Mouse (Mus musculus): ENCODE measurements at regions not wholly inside any gene's neighbourhood (a gene's known extent, or its start where the extent isn't known, plus 50 kb on each side); places are given as distances from the start of the nearest gene placed in this dataset.

GRCm38 (mm10) chr8:12073311-12073999 is 205.2 kb upstream of the A230072I06Rik start:
- Histone ChIP-seq H3K27ac (ENCODE audit: insufficient read depth, low read depth, low read length) (no peak overlapping the region), H3K4me3 (ENCODE audit: insufficient read depth, low read depth, low read length) (no peak overlapping the region), H3K4me1 (ENCODE audit: control insufficient read depth, insufficient read depth, low read length) (peaks cover 12% of the 10 kb centered on the region)
- TF ChIP-seq CTCF (IDR thresholded peaks at IDR 0.05; ENCODE audit: insufficient read depth, low read depth, low read length) (no peak), POLR2A (IDR thresholded peaks at IDR 0.05; ENCODE audit: insufficient read depth, low read depth, low read length) (no peak)
- 37% methylated on average over 6 of the region's 6 CpGs for WGBS

- peaks cover 12% of the 10 kb centered on the region for H3K4me1 ChIP-seq (ENCODE audit: control insufficient read depth, insufficient read depth, low read length)
- no peak overlapping the region for H3K4me3 ChIP-seq (ENCODE audit: insufficient read depth, low read depth, low read length)
- TF ChIP-seq POLR2A (IDR thresholded peaks at IDR 0.05; ENCODE audit: insufficient read depth, low read depth, low read length) = no peak
- no peak for TF ChIP-seq CTCF (IDR thresholded peaks at IDR 0.05; ENCODE audit: insufficient read depth, low read depth, low read length)
- WGBS = 70% methylated on average over 3 of the region's 3 CpGs
- H3K27ac ChIP-seq (ENCODE audit: insufficient read depth, low read depth, low read length) = no peak overlapping the region
Observed at GRCm38 (mm10) chr8:12075943-12076342, 202.7 kb upstream of the A230072I06Rik start.

GRCm38 (mm10) chr8:12076811-12077375 is 201.7 kb upstream of the A230072I06Rik start:
- Histone ChIP-seq H3K4me3 (ENCODE audit: insufficient read depth, low read depth, low read length) (no peak overlapping the region), H3K27ac (ENCODE audit: insufficient read depth, low read depth, low read length) (no peak overlapping the region), H3K4me1 (ENCODE audit: control insufficient read depth, insufficient read depth, low read length) (peaks cover 12% of the 10 kb centered on the region)
- TF ChIP-seq CTCF (IDR thresholded peaks at IDR 0.05; ENCODE audit: insufficient read depth, low read depth, low read length) (no peak), POLR2A (IDR thresholded peaks at IDR 0.05; ENCODE audit: insufficient read depth, low read depth, low read length) (no peak)
- 61% methylated on average over 10 of the region's 10 CpGs for WGBS

GRCm38 (mm10) chr8:12077896-12078295 is 200.7 kb upstream of the A230072I06Rik start:
- peaks cover 12% of the 10 kb centered on the region for H3K4me1 ChIP-seq (ENCODE audit: control insufficient read depth, insufficient read depth, low read length)
- TF ChIP-seq CTCF (IDR thresholded peaks at IDR 0.05; ENCODE audit: insufficient read depth, low read depth, low read length) (no peak), POLR2A (IDR thresholded peaks at IDR 0.05; ENCODE audit: insufficient read depth, low read depth, low read length) (no peak)
- no peak overlapping the region for H3K4me3 ChIP-seq (ENCODE audit: insufficient read depth, low read depth, low read length)
- H3K27ac ChIP-seq (ENCODE audit: insufficient read depth, low read depth, low read length) = no peak overlapping the region
- 79% methylated on average over 2 of the region's 2 CpGs for WGBS

- TF ChIP-seq CTCF (IDR thresholded peaks at IDR 0.05; ENCODE audit: insufficient read depth, low read depth, low read length) = no peak
- no peak for TF ChIP-seq POLR2A (IDR thresholded peaks at IDR 0.05; ENCODE audit: insufficient read depth, low read depth, low read length)
- WGBS = 69% methylated on average over 14 of the region's 14 CpGs
- peaks cover 5% of the 10 kb centered on the region for H3K4me1 ChIP-seq (ENCODE audit: control insufficient read depth, insufficient read depth, low read length)
- no peak overlapping the region for H3K4me3 ChIP-seq (ENCODE audit: insufficient read depth, low read depth, low read length)
- H3K27ac ChIP-seq (ENCODE audit: insufficient read depth, low read depth, low read length) = no peak overlapping the region
Observed at GRCm38 (mm10) chr8:12078679-12079566, 199.7 kb upstream of the A230072I06Rik start.

GRCm38 (mm10) chr8:12081536-12081935 is 197.1 kb upstream of the A230072I06Rik start:
- 93% methylated on average over 5 of the region's 5 CpGs for WGBS
- Histone ChIP-seq H3K4me3 (ENCODE audit: insufficient read depth, low read depth, low read length) (no peak overlapping the region), H3K4me1 (ENCODE audit: control insufficient read depth, insufficient read depth, low read length) (peaks cover 5% of the 10 kb centered on the region), H3K27ac (ENCODE audit: insufficient read depth, low read depth, low read length) (no peak overlapping the region)
- TF ChIP-seq CTCF (IDR thresholded peaks at IDR 0.05; ENCODE audit: insufficient read depth, low read depth, low read length) (no peak), POLR2A (IDR thresholded peaks at IDR 0.05; ENCODE audit: insufficient read depth, low read depth, low read length) (no peak)

- Histone ChIP-seq H3K4me3 (ENCODE audit: insufficient read depth, low read depth, low read length) (no peak overlapping the region), H3K4me1 (ENCODE audit: control insufficient read depth, insufficient read depth, low read length) (no peaks in the 10 kb centered on the region), H3K27ac (ENCODE audit: insufficient read depth, low read depth, low read length) (no peak overlapping the region)
- WGBS = 85% methylated on average over 10 of the region's 10 CpGs
- TF ChIP-seq POLR2A (IDR thresholded peaks at IDR 0.05; ENCODE audit: insufficient read depth, low read depth, low read length) = no peak
- TF ChIP-seq CTCF (IDR thresholded peaks at IDR 0.05; ENCODE audit: insufficient read depth, low read depth, low read length) = no peak
Observed at GRCm38 (mm10) chr8:12087192-12087800, 191.3 kb upstream of the A230072I06Rik start.

GRCm38 (mm10) chr8:12100145-12100544 is 178.5 kb upstream of the A230072I06Rik start:
- no peak overlapping the region for H3K4me3 ChIP-seq (ENCODE audit: insufficient read depth, low read depth, low read length)
- TF ChIP-seq CTCF (IDR thresholded peaks at IDR 0.05; ENCODE audit: insufficient read depth, low read depth, low read length) (no peak), POLR2A (IDR thresholded peaks at IDR 0.05; ENCODE audit: insufficient read depth, low read depth, low read length) (no peak)
- H3K27ac ChIP-seq (ENCODE audit: insufficient read depth, low read depth, low read length) = no peak overlapping the region
- no peaks in the 10 kb centered on the region for H3K4me1 ChIP-seq (ENCODE audit: control insufficient read depth, insufficient read depth, low read length)
- WGBS = 90% methylated on average over 8 of the region's 8 CpGs
